14 mouse cellular contexts compared by ENCODE assay signal in the genomic region with DNA sequence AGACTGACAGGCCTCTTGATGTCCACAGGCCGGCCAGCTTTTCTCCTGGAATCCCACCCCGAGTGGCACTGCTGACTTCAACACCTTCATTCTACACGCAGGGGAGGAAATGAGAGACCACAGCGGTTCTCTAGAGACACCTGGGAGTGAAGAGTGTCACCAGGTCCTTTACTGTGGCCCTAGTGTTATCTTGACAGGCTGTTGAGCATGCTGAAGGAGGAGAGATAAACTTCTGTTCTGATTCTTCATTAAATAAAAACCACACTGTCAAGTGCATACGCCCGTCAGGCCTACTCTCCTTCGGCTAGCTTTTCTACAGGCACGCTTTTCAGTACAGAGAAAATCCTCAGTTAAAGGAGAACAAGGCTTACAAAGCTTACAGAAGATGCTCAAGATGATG.
"Had no signal": no experiment of that assay in that cellular context is flagged by ENCODE, and none has a peak within 500 bp of the region (broad histone marks: within the 10 kb centered on the region; RNA-seq: fewer than 3 reads in every experiment).

No protein-coding gene starts in this region.

- ATAC-seq: intestine, embryonic 16.5 days; lung, postnatal 0 days; midbrain, embryonic 13.5 days had no signal

- H3K27me3 ChIP-seq: limb, embryonic 15.5 days; megakaryocyte, embryonic 14.5 days; midbrain, embryonic 13.5 days; neural tube, embryonic 15.5 days had no signal

- H3K4me3 ChIP-seq: left cerebral cortex, adult 2 months; limb, embryonic 15.5 days; megakaryocyte, embryonic 14.5 days; midbrain, embryonic 13.5 days; myocyte; neural tube, embryonic 15.5 days had no signal

- H3K4me2 ChIP-seq: limb, embryonic 15.5 days; midbrain, embryonic 13.5 days; neural tube, embryonic 15.5 days had no signal

- H3K27ac ChIP-seq: left cerebral cortex, adult 2 months; limb, embryonic 15.5 days; midbrain, embryonic 13.5 days; neural tube, embryonic 15.5 days had no signal

- H3K9me3 ChIP-seq: limb, embryonic 15.5 days; megakaryocyte, embryonic 14.5 days; midbrain, embryonic 13.5 days; neural tube, embryonic 15.5 days had no signal

- DNase-seq: kidney, adult 8-10 months; kidney, postnatal 25 days; lung, adult 2 months; lung, postnatal 4 days; right cerebral cortex, adult 18-20 months; right cerebral cortex, postnatal 25 days had no signal

- H3K36me3 ChIP-seq: limb, embryonic 15.5 days; midbrain, embryonic 13.5 days; neural tube, embryonic 15.5 days had no signal

- H3K9ac ChIP-seq: limb, embryonic 15.5 days; midbrain, embryonic 13.5 days; neural tube, embryonic 15.5 days had no signal
